Mouse (Mus musculus): ENCODE data around the gene Cabp2.

- TF ChIP-seq POLR2A (IDR thresholded peaks at IDR 0.05; ENCODE audit: insufficient read depth, low read length) = no peak
- no peak for TF ChIP-seq CTCF (IDR thresholded peaks at IDR 0.05; ENCODE audit: low read depth, low read length)
These were observed 20.1 kb downstream of the Cabp2 start for GRCm38 (mm10) chr19:4101466-4101865.
